9 mouse cellular contexts compared by ENCODE assay signal in the genomic region with DNA sequence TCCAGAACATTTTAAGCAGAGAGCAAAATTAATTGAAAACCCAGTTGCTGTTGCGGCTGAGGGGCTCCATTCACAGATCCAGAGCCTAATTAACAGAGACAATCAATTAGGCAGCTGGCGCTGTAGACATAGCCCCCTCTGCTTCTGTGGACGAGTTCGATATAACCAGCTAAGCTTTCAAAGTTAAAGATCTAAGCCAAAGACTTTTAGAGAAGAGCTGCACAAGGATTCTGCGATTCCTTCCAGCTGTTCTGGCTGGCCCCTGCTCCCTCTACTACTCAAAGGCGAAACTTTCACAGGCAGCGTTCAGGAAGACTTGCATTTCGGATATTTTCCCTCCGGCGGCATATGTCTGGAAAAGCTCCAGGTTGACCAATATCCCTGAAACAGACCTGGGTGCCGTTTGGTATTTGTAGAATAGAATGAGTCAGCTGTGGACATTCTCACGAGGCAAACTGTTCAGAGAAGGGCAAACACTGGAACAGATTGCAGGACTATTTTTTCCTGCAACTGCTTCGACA. TPM values are rescaled to one million over a fixed set of nuclear protein-coding genes. Genes with fewer than 3 reads are reported as not detected.
DNase-seq lines count a peak whose midpoint lies in the region; ATAC-seq and TF ChIP-seq lines count a peak whose summit lies in the region.
"Had no signal": no experiment of that assay in that cellular context is flagged by ENCODE, and none has a peak within 500 bp of the region (broad histone marks: within the 10 kb centered on the region; RNA-seq: fewer than 3 reads in every experiment).

No protein-coding gene starts in this region.

- no peaks in the 10 kb centered on the region for H3K27me3 ChIP-seq in cerebellum, adult 2 months (ENCODE audit: control insufficient read depth, insufficient read depth, low read length)
- H3K27me3 ChIP-seq in midbrain, embryonic 15.5 days (replicated peaks) = no peaks in the 10 kb centered on the region
- H3K27me3 ChIP-seq in midbrain, embryonic 16.5 days (ENCODE audit: control insufficient read depth, insufficient read depth, low read depth, low read length) = no peaks in the 10 kb centered on the region
- no peaks in the 10 kb centered on the region for H3K27me3 ChIP-seq in hindbrain, postnatal 0 days (ENCODE audit: insufficient read depth, low read length)
- no peaks in the 10 kb centered on the region for H3K27me3 ChIP-seq in stomach, postnatal 0 days (ENCODE audit: control insufficient read depth, insufficient read depth, low read length)
- H3K27me3 ChIP-seq: CH12.LX had no signal

- no peak overlapping the region for H3K9ac ChIP-seq in midbrain, embryonic 15.5 days
- H3K9ac ChIP-seq in midbrain, embryonic 16.5 days (ENCODE audit: low read depth, low read length) = no peak overlapping the region
- no peak overlapping the region for H3K9ac ChIP-seq in hindbrain, postnatal 0 days (replicated peaks; ENCODE audit: low read length)
- H3K9ac ChIP-seq in stomach, postnatal 0 days (ENCODE audit: low read length) = peak overlapping the region; percentile 52

- TF ChIP-seq CTCF in cerebellum, adult 2 months (IDR thresholded peaks at IDR 0.05; ENCODE audit: borderline replicate concordance, insufficient read depth, low read depth, low read length) = no peak
- TF ChIP-seq CTCF in hindbrain, postnatal 0 days (IDR thresholded peaks at IDR 0.05; ENCODE audit: low read depth) = no peak
- no peak for TF ChIP-seq CTCF in stomach, postnatal 0 days (IDR thresholded peaks at IDR 0.05; ENCODE audit: low read depth)

- H3K9me3 ChIP-seq in midbrain, embryonic 15.5 days = no peaks in the 10 kb centered on the region
- no peaks in the 10 kb centered on the region for H3K9me3 ChIP-seq in midbrain, embryonic 16.5 days (replicated peaks; ENCODE audit: control insufficient read depth, low read length, poor library complexity, severe bottlenecking)
- H3K9me3 ChIP-seq in hindbrain, postnatal 0 days (ENCODE audit: low read length) = no peaks in the 10 kb centered on the region
- no peaks in the 10 kb centered on the region for H3K9me3 ChIP-seq in stomach, postnatal 0 days (ENCODE audit: control insufficient read depth, low read length)

- no peak for ATAC-seq in midbrain, embryonic 15.5 days (replicated peaks)
- ATAC-seq in midbrain, embryonic 16.5 days = no peak
- no peak for ATAC-seq in hindbrain, postnatal 0 days
- peak; percentile 82 for ATAC-seq in stomach, postnatal 0 days (ENCODE audit: low FRiP score, low TSS enrichment)

- TF ChIP-seq POLR2A in cerebellum, adult 2 months (IDR thresholded peaks at IDR 0.05; ENCODE audit: borderline replicate concordance, insufficient read depth, low read length) = no peak

- H3K4me3 ChIP-seq in cerebellum, adult 2 months (replicated peaks; ENCODE audit: insufficient read depth, low read depth, low read length) = no peak overlapping the region
- no peak overlapping the region for H3K4me3 ChIP-seq in midbrain, embryonic 15.5 days
- H3K4me3 ChIP-seq in midbrain, embryonic 16.5 days (ENCODE audit: low read depth, low read length) = no peak overlapping the region
- no peak overlapping the region for H3K4me3 ChIP-seq in hindbrain, postnatal 0 days (ENCODE audit: low read length)
- H3K4me3 ChIP-seq in stomach, postnatal 0 days (ENCODE audit: low read depth, low read length) = peak overlapping the region; percentile 20

- 9% methylated on average over 13 of the region's 13 CpGs for WGBS in cerebellum, adult 2 months
- WGBS in midbrain, embryonic 15.5 days = 40% methylated on average over 13 of the region's 13 CpGs
- WGBS in midbrain, embryonic 16.5 days = 45% methylated on average over 13 of the region's 13 CpGs
- WGBS in hindbrain, postnatal 0 days = 30% methylated on average over 13 of the region's 13 CpGs
- 8% methylated on average over 13 of the region's 13 CpGs for WGBS in stomach, postnatal 0 days

- peaks cover 25% of the 10 kb centered on the region for H3K4me1 ChIP-seq in cerebellum, adult 2 months (ENCODE audit: control insufficient read depth, insufficient read depth, low read length)
- peaks cover 30% of the 10 kb centered on the region for H3K4me1 ChIP-seq in midbrain, embryonic 15.5 days
- H3K4me1 ChIP-seq in midbrain, embryonic 16.5 days (ENCODE audit: control insufficient read depth, insufficient read depth, low read length) = peaks cover 29% of the 10 kb centered on the region
- H3K4me1 ChIP-seq in hindbrain, postnatal 0 days (ENCODE audit: insufficient read depth, low read length) = 0 out of 2 replicates have a peak, but pooled peaks cover 12% of the 10 kb centered on the region
- 0 out of 2 replicates have a peak, but pooled peaks cover 2% of the 10 kb centered on the region for H3K4me1 ChIP-seq in stomach, postnatal 0 days (replicated peaks; ENCODE audit: control insufficient read depth, insufficient read depth)

- H3K27ac ChIP-seq in cerebellum, adult 2 months (ENCODE audit: insufficient read depth, low read length) = peak overlapping the region; percentile 80; the same call in 1 of the 2 replicates
- peak overlapping the region; percentile 62; the same call in 1 of the 2 replicates for H3K27ac ChIP-seq in midbrain, embryonic 15.5 days
- H3K27ac ChIP-seq in midbrain, embryonic 16.5 days (ENCODE audit: low read length) = no peak overlapping the region; the same call in 1 of the 2 replicates
- no peak overlapping the region for H3K27ac ChIP-seq in hindbrain, postnatal 0 days
- H3K27ac ChIP-seq in stomach, postnatal 0 days (replicated peaks) = peak overlapping the region; percentile 86

- TF ChIP-seq EP300 in stomach, postnatal 0 days (optimal IDR thresholded peaks at IDR 0.05) = no peak

- H3K4me2 ChIP-seq in midbrain, embryonic 15.5 days = peak overlapping the region; percentile 10; the same call in 1 of the 2 replicates
- H3K4me2 ChIP-seq in midbrain, embryonic 16.5 days (ENCODE audit: low read length) = no peak overlapping the region
- H3K4me2 ChIP-seq in hindbrain, postnatal 0 days (ENCODE audit: low read depth, low read length) = peak overlapping the region; percentile 21; the same call in 1 of the 2 replicates
- H3K4me2 ChIP-seq in stomach, postnatal 0 days (replicated peaks; ENCODE audit: low read depth) = peak overlapping the region; percentile 42

- no peaks in the 10 kb centered on the region for H3K36me3 ChIP-seq in midbrain, embryonic 15.5 days (replicated peaks)
- H3K36me3 ChIP-seq in midbrain, embryonic 16.5 days (ENCODE audit: control insufficient read depth, insufficient read depth, low read length) = no peaks in the 10 kb centered on the region
- no peaks in the 10 kb centered on the region for H3K36me3 ChIP-seq in hindbrain, postnatal 0 days (ENCODE audit: insufficient read depth, low read length)
- H3K36me3 ChIP-seq in stomach, postnatal 0 days (ENCODE audit: control insufficient read depth, insufficient read depth, low read length) = no peaks in the 10 kb centered on the region

- peak; percentile 60 to 81 for DNase-seq in cerebellum, adult 2 months
- no peak for DNase-seq in cerebellum, postnatal 4 days (ENCODE audit: low spot score in 2 of 2)
- DNase-seq in hindbrain, postnatal 0 days (ENCODE audit: low spot score) = peak; percentile 50
- peak; percentile 67 for DNase-seq in stomach, postnatal 0 days (ENCODE audit: low spot score)
- DNase-seq in heart, adult 9 months (ENCODE audit: low spot score in 2 of 2) = no peak
- DNase-seq in right cerebral cortex, postnatal 25 days = no peak

RNA-seq across cellular contexts. Expression of gene Dhx40, which starts 45.0 kb away (rescaled TPM):
- 12.4 and 13.2 TPM in 2 replicates for polyA plus RNA-seq in cerebellum, adult 2 months (2012; rRNA removed)
- polyA plus RNA-seq in midbrain, embryonic 15.5 days (2015; fragmentation: Nextera tagmentation; extraction: Ambion mirVana) = 21.7 and 22.6 TPM in 2 replicates
- polyA plus RNA-seq in midbrain, embryonic 16.5 days (2015; fragmentation: Nextera tagmentation; extraction: Ambion mirVana) = 19.6 and 21.5 TPM in 2 replicates
- 9.8 and 12.0 TPM in 2 replicates for total RNA-seq in hindbrain, postnatal 0 days (2014; rRNA removed)
- 12.5 and 12.6 TPM in 2 replicates for polyA plus RNA-seq in hindbrain, postnatal 0 days (2015; fragmentation: Nextera tagmentation; extraction: Ambion mirVana)
- polyA plus RNA-seq in stomach, postnatal 0 days (2015; fragmentation: Nextera tagmentation; extraction: Ambion mirVana) = 12.8 and 13.1 TPM in 2 replicates

Comparison
In these comparisons a context has a peak if more than half of its experiments do, and no peak if none do; other contexts are left out.
1. DNase-seq: peak in cerebellum, adult 2 months (2 of 2), hindbrain, postnatal 0 days (single experiment) and stomach, postnatal 0 days (single experiment); none in cerebellum, postnatal 4 days (0 of 2), heart, adult 9 months (0 of 2) and right cerebral cortex, postnatal 25 days (single experiment).
2. H3K27ac ChIP-seq: peak in cerebellum, adult 2 months (single experiment), midbrain, embryonic 15.5 days (single experiment) and stomach, postnatal 0 days (single experiment); none in midbrain, embryonic 16.5 days (single experiment) and hindbrain, postnatal 0 days (single experiment).